Mouse (Mus musculus): ENCODE measurements around the gene Hist2h3b.

- TF ChIP-seq MEF2A (IDR thresholded peaks at IDR 0.05; ENCODE audit: borderline replicate concordance, low read depth, low read length) (peak; percentile 15; the same call in 1 of the 2 replicates), SMC3 (IDR thresholded peaks at IDR 0.05; ENCODE audit: low read depth, low read length) (no peak), CHD2 (IDR thresholded peaks at IDR 0.05; ENCODE audit: low read length) (no peak; the same call in 1 of the 2 replicates)
Observed at GRCm38 (mm10) chr3:96237335-96237903, 31.0 kb upstream of the Hist2h3b start.

Data from CH12.LX (cell line).